Mouse (Mus musculus): ENCODE data around the gene Gas7. TPM values are rescaled to one million over a fixed set of nuclear protein-coding genes. Genes with fewer than 3 reads are reported as not detected.

The Gas7 gene
- polyA plus RNA-seq, 1 experiment from 2014 or later: 10.2 TPM

- no peak overlapping the region for H3K27ac ChIP-seq
- no peaks in the 10 kb centered on the region for H3K36me3 ChIP-seq (ENCODE audit: insufficient read depth, low read length)
- DNase-seq (ENCODE audit: low spot score) (no peak), ATAC-seq (replicated peaks; ENCODE audit: low FRiP score, low read depth) (no peak)
- H3K27me3 ChIP-seq (ENCODE audit: insufficient read depth, low read length): no peaks in the 10 kb centered on the region
- H3K4me1 ChIP-seq (replicated peaks; ENCODE audit: insufficient read depth, low read length): no peaks in the 10 kb centered on the region
- no peaks in the 10 kb centered on the region for H3K9me3 ChIP-seq (replicated peaks; ENCODE audit: low read length)
- WGBS: 92% methylated on average over 6 of the region's 6 CpGs
- no peak overlapping the region for H3K4me2 ChIP-seq (ENCODE audit: low read length)
- no peak overlapping the region for H3K9ac ChIP-seq (ENCODE audit: low read depth, low read length)
- no peak overlapping the region for H3K4me3 ChIP-seq (replicated peaks; ENCODE audit: low read depth, low read length)
- no peak for TF ChIP-seq CTCF (IDR thresholded peaks at IDR 0.05; ENCODE audit: low read depth)
Observed at GRCm38 (mm10) chr11:67670031-67670430, 214.8 kb downstream of the Gas7 start.

GRCm38 (mm10) chr11:67672140-67672539, 216.9 kb downstream of the Gas7 start:
- no peak for TF ChIP-seq CTCF (IDR thresholded peaks at IDR 0.05; ENCODE audit: low read depth)
- no peak overlapping the region for H3K4me2 ChIP-seq (ENCODE audit: low read length)
- no peak overlapping the region for H3K27ac ChIP-seq
- H3K27me3 ChIP-seq (ENCODE audit: insufficient read depth, low read length): no peaks in the 10 kb centered on the region
- no peaks in the 10 kb centered on the region for H3K36me3 ChIP-seq (ENCODE audit: insufficient read depth, low read length)
- no peaks in the 10 kb centered on the region for H3K9me3 ChIP-seq (replicated peaks; ENCODE audit: low read length)
- H3K4me1 ChIP-seq (replicated peaks; ENCODE audit: insufficient read depth, low read length): no peaks in the 10 kb centered on the region
- H3K4me3 ChIP-seq (replicated peaks; ENCODE audit: low read depth, low read length): no peak overlapping the region
- H3K9ac ChIP-seq (ENCODE audit: low read depth, low read length): no peak overlapping the region
- 84% methylated on average over 5 of the region's 5 CpGs for WGBS
- ATAC-seq (replicated peaks; ENCODE audit: low FRiP score, low read depth): no peak
- DNase-seq (ENCODE audit: low spot score): no peak

- 61% methylated on average over 12 of the region's 12 CpGs for WGBS
- ATAC-seq (replicated peaks; ENCODE audit: low FRiP score, low read depth) (no peak), DNase-seq (ENCODE audit: low spot score) (peak; percentile 90)
- Histone ChIP-seq H3K27ac (no peak overlapping the region), H3K9me3 (replicated peaks; ENCODE audit: low read length) (no peaks in the 10 kb centered on the region), H3K4me3 (replicated peaks; ENCODE audit: low read depth, low read length) (no peak overlapping the region), H3K9ac (ENCODE audit: low read depth, low read length) (no peak overlapping the region), H3K27me3 (ENCODE audit: insufficient read depth, low read length) (no peaks in the 10 kb centered on the region), H3K36me3 (ENCODE audit: insufficient read depth, low read length) (no peaks in the 10 kb centered on the region), H3K4me2 (ENCODE audit: low read length) (no peak overlapping the region), H3K4me1 (replicated peaks; ENCODE audit: insufficient read depth, low read length) (no peaks in the 10 kb centered on the region)
- TF ChIP-seq CTCF (IDR thresholded peaks at IDR 0.05; ENCODE audit: low read depth): peak; percentile 91
Observed at GRCm38 (mm10) chr11:67675562-67676540, 220.6 kb downstream of the Gas7 start.

GRCm38 (mm10) chr11:67679300-67679699, 224.1 kb downstream of the Gas7 start:
- Histone ChIP-seq H3K9me3 (replicated peaks; ENCODE audit: low read length) (no peaks in the 10 kb centered on the region), H3K4me3 (replicated peaks; ENCODE audit: low read depth, low read length) (no peak overlapping the region), H3K27ac (no peak overlapping the region), H3K27me3 (ENCODE audit: insufficient read depth, low read length) (no peaks in the 10 kb centered on the region), H3K9ac (ENCODE audit: low read depth, low read length) (no peak overlapping the region), H3K4me2 (ENCODE audit: low read length) (no peak overlapping the region), H3K36me3 (ENCODE audit: insufficient read depth, low read length) (no peaks in the 10 kb centered on the region), H3K4me1 (replicated peaks; ENCODE audit: insufficient read depth, low read length) (no peaks in the 10 kb centered on the region)
- no peak for TF ChIP-seq CTCF (IDR thresholded peaks at IDR 0.05; ENCODE audit: low read depth)
- ATAC-seq (replicated peaks; ENCODE audit: low FRiP score, low read depth) (no peak), DNase-seq (ENCODE audit: low spot score) (no peak)
- WGBS: 69% methylated on average over 5 of the region's 5 CpGs

GRCm38 (mm10) chr11:67679930-67680329, 224.7 kb downstream of the Gas7 start:
- Histone ChIP-seq H3K27me3 (ENCODE audit: insufficient read depth, low read length) (no peaks in the 10 kb centered on the region), H3K9me3 (replicated peaks; ENCODE audit: low read length) (no peaks in the 10 kb centered on the region), H3K4me3 (replicated peaks; ENCODE audit: low read depth, low read length) (no peak overlapping the region), H3K27ac (no peak overlapping the region), H3K9ac (ENCODE audit: low read depth, low read length) (no peak overlapping the region), H3K36me3 (ENCODE audit: insufficient read depth, low read length) (no peaks in the 10 kb centered on the region), H3K4me1 (replicated peaks; ENCODE audit: insufficient read depth, low read length) (no peaks in the 10 kb centered on the region), H3K4me2 (ENCODE audit: low read length) (no peak overlapping the region)
- no peak for TF ChIP-seq CTCF (IDR thresholded peaks at IDR 0.05; ENCODE audit: low read depth)
- ATAC-seq (replicated peaks; ENCODE audit: low FRiP score, low read depth) (no peak), DNase-seq (ENCODE audit: low spot score) (no peak)
- WGBS: 81% methylated on average over 2 of the region's 2 CpGs

GRCm38 (mm10) chr11:67681871-67682270, 226.6 kb downstream of the Gas7 start:
- DNase-seq (ENCODE audit: low spot score): no peak
- Histone ChIP-seq H3K27ac (no peak overlapping the region), H3K4me1 (replicated peaks; ENCODE audit: insufficient read depth, low read length) (no peaks in the 10 kb centered on the region), H3K36me3 (ENCODE audit: insufficient read depth, low read length) (no peaks in the 10 kb centered on the region), H3K9me3 (replicated peaks; ENCODE audit: low read length) (no peaks in the 10 kb centered on the region), H3K4me2 (ENCODE audit: low read length) (no peak overlapping the region), H3K9ac (ENCODE audit: low read depth, low read length) (no peak overlapping the region), H3K4me3 (replicated peaks; ENCODE audit: low read depth, low read length) (no peak overlapping the region), H3K27me3 (ENCODE audit: insufficient read depth, low read length) (no peaks in the 10 kb centered on the region)
- no peak for TF ChIP-seq CTCF (IDR thresholded peaks at IDR 0.05; ENCODE audit: low read depth)
- no peak for ATAC-seq (replicated peaks; ENCODE audit: low FRiP score, low read depth)
- WGBS: 84% methylated on average over 3 of the region's 3 CpGs

Measured in kidney, postnatal 0 days (tissue).